Mouse (Mus musculus): Measurements from ENCODE around the gene Csnk1g2. TPM values are rescaled to one million over a fixed set of nuclear protein-coding genes. Genes with fewer than 3 reads are reported as not detected.
"Not testable (repeated sequence)": the region's sequence is repeated elsewhere in the genome, so short reads cannot be mapped to it uniquely, and the experiment has no call there.

Csnk1g2 gene
- total RNA-seq, 2 experiments from 2014 or later, result 31.4 to 50.1 TPM

DNA sequence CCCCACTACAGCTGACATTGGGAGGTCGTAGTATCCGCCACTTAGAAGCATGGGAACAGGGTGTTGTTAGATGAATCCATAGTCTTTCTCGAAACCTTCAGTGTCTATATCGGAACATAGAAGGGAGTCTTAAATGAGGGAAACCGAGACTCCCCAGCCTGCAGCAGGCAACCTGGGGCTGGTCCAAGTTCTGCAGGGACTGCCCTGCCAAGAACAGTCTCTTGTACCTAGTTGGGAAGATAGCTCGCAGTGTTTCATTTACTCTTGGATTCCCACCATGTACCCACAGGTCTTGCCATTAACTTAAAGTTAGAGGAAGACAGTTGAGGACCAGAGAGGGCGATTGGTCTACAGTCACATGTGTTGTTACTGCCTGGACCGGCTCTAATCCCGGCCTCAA, 2.3 kb upstream of the Csnk1g2 start:
- ATAC-seq (replicated peaks; ENCODE audit: low FRiP score, poor library complexity, severe bottlenecking), result no peak

DNA sequence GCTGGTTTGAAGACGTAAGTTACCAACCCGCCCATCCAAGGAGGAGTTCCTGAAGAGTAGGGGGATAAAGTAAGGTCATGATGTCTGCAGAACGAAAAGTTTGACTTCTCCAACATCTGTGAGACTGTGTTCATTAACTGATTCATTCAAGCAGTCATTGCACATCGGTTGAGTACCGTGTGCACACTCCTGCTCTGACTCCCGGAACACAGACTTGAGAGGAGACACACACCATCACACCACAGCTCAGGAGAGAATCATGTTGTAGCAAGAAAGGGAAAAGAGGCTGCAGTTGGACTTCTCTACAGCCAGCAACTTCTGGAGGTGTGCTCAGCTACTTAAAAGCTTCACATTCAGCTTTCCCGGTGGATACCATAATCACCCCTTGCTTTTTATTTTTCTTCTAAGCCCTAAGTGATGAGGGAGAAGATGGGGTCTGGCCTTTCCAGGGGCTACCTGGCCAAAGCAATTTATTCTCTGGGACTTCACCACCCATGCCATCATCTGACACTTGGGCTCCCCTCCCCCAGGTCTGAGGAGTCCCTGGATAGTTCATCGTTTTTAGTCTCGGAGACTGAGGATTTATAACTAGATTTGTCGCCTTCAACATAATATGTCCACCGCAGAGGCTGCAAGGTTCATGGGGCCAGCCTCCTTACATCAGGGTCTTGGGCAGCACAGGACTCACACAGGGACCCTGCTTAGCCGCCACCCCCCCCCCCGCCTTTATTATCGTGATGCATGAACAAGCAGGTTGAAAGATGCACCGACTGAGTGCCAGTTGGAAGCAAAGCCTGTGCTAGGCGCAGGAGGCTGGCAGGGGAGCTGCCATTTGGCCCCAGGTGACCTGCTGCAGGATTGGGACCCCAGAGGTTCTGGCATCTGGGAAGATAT, 1.6 kb upstream of the Csnk1g2 start:
- no peak for ATAC-seq (replicated peaks; ENCODE audit: low FRiP score, poor library complexity, severe bottlenecking)

DNA sequence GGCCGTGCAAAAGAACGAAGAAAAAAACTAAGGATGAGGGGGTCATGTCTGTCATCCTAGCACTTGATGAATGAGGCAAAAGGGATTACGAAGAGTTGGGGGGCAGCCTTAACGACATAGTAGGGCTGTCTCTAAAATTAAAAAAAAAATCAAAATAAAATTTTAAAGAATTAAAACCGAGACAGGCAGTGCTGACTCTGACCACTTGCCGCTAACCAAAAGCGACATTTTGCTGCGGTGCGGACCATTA, 1.0 kb upstream of the Csnk1g2 start:
- ATAC-seq (replicated peaks; ENCODE audit: low FRiP score, poor library complexity, severe bottlenecking), result no peak

DNA sequence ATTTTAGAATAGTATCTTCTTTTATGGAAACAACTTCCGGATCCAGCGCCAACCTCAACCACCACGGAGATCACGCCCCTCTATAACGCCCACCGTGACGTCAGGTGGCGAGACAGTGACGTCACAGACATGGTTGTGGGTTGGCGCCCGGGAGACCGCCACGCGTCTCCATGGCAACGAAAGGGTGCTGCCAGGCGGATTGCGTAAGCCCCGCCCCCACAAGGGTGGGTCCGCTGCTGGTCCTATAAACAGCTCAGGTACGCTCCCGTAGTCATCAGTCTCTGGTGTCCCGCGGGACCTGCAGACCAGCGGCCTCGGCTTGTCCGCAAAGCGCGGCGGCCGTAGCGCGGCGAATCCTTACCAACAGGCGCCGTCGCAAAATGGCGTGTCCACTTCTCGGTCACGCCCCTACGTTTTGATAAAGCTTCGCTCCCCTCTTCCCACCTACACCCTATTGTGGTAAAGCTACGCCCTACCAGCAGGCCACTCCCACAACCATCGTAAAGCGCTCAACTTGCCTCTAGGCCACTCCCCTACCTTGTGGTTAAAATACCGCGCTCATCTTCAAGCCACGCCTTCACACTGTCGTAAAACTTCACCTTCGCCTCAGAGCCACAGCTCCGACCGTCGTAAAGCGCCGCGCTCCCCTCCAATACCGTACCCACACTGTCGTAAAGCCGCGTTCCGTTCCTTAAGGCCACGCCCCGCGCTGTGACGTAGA, 538 bp upstream of the Csnk1g2 start:
- ATAC-seq (replicated peaks; ENCODE audit: low FRiP score, poor library complexity, severe bottlenecking), result peak; percentile 81

DNA sequence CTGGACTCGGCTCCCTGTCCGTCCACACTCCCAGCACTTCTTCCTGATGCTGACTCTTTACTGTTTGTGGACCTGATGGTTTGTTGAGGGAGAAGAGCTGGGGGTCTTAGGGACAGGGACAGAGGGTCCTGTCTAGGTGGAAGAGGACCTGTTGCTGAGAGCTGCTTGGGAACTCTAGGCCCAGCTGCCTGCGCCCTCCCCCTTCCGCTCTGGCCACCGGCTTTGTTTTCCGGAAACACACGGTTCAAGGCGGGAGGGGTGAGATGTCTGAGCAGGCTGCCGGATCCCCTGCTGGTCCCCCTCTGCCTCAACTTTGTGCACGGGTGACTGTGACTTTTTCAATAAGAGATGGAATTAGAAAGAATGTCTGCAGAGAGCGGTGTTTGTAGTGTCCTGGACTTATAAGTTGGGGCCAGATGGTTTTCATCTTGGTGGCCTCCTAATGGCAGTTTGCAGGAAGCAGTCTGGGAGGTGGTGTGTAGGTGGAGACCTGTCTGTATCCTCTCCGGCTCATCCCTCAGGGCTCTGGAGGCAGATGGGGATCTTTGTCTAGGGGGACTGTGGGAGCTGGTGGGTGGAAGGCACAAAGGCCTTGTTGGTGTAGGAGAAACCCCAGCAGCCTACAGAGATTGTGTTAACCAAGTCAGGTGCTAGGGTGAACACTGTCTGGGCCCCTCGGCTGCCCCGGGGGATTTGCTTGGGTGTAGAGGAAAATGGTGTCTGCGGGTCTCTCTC, 986 bp downstream of the Csnk1g2 start:
- ATAC-seq (replicated peaks; ENCODE audit: low FRiP score, poor library complexity, severe bottlenecking), result 0 out of 2 replicates have a peak, but pooled peaks have one; percentile 7

DNA sequence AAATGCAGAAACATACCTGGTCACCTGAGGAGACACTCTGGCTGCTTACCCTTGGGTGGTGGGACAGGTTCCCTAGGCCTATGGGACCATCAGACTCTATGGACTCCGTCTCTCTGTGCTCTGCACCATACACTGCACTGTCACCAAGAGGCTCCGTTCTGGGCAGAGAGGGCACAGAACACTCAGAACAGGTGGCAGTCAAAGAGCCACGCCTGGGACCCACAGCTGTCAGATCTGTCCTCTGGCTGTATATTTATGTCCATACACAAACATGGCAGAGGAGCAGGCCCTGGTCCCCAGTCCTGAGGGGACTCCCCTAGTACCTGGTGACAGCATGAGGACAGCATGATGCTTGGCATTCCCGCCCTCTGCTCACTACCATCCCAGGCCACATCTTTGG, 3.1 kb downstream of the Csnk1g2 start:
- ATAC-seq (replicated peaks; ENCODE audit: low FRiP score, poor library complexity, severe bottlenecking), result no peak

DNA sequence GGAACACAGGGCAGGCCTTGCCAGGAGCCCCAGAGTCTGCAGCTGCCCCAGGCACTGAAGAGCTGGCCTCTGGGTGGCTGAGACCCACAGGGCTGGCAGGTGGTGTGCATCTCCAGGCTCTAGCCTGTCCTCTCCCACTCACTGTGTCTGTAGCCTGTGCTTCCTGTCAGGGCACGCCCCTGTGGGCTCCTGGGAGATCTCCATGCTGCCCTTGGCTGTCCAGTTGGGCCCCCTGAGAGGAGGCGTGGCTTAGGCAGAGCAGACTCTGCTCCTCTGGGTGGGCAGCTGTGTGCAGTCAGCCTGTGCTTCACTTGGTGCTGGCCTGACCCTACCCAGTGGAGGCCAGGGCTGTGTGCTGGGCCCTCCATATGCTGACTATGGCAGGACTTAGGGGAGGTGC, 5.0 kb downstream of the Csnk1g2 start:
- no peak for ATAC-seq (replicated peaks; ENCODE audit: low FRiP score, poor library complexity, severe bottlenecking)

DNA sequence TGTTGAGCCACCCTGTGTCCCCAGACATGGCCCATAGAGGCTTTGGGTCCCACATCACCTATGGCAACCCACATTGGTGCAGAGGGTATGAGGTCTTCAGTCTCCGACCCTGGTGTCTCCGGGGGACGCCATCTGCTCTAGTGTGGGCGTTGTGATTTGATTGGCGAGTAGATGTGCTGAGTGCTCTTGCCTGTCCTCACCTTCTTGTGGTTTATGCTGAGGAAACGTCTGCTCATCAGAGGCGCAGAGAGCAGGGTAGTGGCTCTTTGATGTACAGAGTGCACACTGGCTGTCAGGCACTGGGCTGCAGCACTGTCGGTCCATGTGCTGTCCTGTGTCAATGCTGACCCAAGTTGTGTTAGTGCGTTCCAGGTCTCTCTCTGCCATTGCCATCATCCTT, 6.3 kb downstream of the Csnk1g2 start:
- no peak for ATAC-seq (replicated peaks; ENCODE audit: low FRiP score, poor library complexity, severe bottlenecking)

DNA sequence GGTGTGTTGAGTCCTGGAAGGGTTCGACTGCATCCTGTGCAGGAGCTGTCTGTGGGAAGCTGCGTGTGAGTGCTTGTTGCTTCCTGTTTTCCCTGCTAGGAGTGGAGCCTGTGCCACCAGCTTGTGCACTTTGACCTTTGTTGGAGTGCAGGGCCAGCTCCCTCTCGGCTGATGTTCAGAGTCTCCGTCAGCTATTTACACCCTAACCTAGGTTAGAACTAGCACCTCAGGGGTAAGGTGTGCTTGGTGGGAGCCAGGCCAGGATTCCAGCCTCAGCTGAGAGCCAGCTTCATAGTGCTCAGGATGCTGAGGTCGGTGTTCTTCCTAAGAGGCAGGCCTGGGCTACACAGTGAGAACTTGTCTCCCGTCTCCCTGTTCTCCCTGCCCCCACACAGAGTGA, 12.7 kb downstream of the Csnk1g2 start:
- ATAC-seq (replicated peaks; ENCODE audit: low FRiP score, poor library complexity, severe bottlenecking), result no peak

DNA sequence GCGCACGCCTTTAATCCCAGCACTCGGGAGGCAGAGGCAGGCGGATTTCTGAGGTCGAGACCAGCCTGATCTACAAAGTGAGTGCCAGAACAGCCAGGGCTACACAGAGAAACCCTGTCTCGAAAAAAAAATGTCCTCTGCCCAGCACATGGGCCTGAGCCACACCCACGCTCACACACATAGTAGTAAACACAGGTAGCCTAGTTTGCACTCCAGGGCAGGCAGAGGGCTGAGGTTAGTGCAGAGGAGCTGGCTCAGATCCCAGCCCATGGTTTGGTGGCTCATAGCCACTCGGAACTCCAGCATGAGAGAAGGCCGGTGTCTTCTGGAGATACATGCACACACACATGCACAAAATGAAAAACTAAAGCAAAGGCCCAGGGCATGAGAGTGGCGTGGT, 24.3 kb downstream of the Csnk1g2 start:
- no peak for ATAC-seq (replicated peaks; ENCODE audit: low FRiP score, poor library complexity, severe bottlenecking)

DNA sequence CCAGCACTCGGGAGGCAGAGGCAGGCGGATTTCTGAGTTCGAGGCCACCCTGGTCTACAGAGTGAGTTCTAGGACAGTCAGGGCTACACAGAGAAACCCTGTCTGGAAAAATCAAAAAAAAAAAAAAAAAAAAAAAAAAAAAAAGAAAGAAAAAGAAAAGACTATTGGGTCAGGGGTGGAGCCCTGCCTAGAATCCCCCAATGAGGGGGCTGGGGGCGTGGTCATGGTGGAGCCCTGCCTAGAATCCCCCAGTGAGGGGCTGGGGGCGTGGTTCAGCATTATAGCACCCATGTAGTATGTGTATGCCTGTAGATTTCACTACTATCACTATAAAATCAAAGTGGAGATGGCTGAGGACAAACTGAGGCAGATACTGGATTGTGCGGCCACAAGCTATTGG, 27.3 kb downstream of the Csnk1g2 start:
- not testable (repeated sequence) for ATAC-seq (replicated peaks; ENCODE audit: low FRiP score, poor library complexity, severe bottlenecking)

DNA sequence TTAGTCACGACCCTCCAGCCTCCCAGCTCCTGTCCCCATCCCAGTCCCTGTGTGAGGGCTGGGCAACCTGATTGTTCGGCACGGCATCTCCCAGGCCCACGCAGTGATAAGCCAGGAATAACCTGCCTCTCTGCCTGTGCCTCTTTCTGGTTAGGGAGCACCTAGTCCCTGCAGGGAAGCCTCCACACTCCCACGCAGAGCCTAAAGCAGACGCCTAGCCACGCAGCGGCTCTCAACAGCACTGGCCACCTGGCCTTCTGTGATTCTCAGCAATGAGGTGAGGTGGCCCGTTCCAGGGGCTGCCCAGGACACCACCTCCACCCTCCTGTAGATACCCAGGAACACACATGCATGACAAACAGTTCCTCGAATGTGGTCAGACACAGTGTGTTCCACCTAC, 27.8 kb downstream of the Csnk1g2 start:
- ATAC-seq (replicated peaks; ENCODE audit: low FRiP score, poor library complexity, severe bottlenecking), result no peak

DNA sequence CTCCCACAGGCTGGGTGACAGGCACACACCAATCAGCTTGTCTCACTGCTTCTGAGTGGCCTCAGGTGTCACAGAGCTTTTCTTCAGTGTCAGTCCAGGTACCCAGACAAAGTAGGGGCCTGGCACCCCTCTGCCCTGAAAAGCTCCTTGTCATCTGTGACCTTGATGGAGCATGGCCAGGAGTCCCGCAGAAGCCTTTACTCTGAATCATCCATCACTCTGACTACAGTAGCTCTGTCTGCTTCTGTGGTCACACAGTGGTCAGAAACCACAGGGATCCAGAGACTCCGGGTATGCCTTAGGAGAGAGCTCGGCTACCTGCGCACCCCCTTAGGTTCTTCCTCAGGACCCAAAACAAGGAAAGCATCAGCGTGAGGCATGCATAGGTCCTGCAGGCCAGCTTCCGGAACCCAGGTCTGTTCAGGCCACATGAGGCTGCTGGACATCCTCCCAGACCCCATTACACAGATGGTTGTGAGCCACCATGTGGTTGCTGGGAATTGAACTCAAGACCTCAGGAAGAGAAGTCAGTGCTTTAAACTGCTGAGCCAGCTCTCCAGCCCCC, 30.6 kb downstream of the Csnk1g2 start:
- ATAC-seq (replicated peaks; ENCODE audit: low FRiP score, poor library complexity, severe bottlenecking), result no peak

DNA sequence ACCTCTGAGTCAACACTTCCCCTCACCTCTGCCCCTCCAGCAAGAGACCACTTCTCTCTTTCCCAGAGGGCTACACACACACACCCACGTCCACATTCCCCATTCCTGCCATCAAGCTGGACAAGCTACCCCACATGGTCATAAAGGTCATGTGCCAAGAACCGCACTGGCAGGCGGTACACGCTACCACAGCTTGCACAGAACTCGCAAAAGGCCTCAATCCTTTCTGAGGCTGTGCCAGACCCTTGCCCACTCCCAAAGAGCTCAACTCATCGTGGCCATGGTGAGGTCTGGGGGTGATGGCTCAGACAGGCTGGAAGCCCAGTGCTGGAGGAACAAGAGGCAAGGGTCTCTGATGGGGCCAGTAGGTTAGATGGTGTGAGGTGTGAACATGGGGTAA, 32.2 kb downstream of the Csnk1g2 start:
- ATAC-seq (replicated peaks; ENCODE audit: low FRiP score, poor library complexity, severe bottlenecking), result no peak

DNA sequence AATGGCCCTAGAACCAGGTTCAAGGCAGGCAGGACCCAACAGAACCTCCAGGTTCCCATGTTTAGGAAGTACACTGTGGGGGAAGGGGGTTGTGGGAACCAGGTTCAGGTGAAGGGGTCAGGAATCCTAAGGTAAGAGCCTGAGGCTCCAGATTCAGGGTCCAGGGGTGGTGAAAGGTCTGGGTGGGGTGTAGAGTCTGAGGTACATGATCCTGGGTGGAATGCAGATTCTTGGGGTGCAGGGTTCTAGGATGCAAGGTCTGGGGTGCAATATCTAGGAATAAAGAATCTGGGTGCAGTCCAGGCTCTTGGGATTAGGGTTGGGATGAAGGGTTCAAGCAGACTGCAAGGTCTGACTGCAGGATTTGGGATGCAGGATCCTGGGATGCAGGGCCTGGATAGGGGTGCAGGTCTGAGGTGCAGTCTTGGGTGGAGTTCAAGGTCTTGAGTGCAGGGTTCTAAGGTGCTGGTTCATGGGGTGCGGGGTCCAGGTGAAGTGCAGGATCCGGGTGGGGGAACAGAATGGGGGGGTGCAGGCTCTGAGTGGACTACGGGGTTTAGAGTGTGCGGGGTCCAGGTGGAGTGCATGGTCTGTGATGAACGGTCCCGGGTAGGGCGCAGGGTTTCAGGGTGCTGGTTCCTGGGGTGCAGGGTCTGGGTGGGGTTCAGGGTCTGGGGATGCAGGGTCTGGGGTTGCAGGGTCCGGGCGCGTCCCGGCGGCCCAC, 32.9 kb downstream of the Csnk1g2 start:
- no peak for ATAC-seq (replicated peaks; ENCODE audit: low FRiP score, poor library complexity, severe bottlenecking)

DNA sequence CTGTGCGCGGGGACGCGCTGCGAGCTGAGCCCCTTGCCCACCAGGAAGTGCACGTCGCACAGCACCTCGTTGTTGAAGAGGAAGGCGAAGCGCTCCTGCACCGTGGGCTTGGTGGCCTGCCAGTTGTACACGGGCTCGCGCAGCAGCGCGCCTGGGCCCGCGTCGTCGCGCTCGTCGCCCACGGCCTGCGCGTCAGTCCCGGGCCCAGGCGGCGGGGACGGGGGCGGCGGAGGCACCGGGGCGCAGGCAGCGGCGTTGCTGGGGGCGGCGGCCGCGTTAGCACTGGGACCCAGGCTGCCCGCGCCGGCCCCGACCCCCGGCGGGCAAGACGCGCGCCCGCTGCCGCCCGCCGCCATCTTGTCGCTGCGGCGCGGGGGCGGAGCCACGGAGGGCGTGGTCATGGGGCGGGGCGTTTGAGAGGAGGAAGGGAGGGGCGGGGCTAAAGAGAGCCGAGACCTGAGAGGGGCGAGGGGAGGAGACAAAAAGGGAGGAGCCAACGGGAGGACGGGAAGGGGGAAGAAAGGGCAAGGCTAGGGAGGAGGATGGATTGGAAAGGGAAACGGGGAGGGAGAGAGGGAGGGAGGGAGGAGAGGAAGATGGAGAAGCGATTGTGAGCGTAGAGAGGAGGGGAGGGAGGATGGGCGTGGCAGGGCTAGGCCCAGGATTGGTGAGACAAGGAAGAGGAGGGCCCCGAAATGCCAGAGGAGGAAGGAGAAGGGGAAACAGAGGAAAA, 33.7 kb downstream of the Csnk1g2 start:
- ATAC-seq (replicated peaks; ENCODE audit: low FRiP score, poor library complexity, severe bottlenecking), result peak; percentile 67

DNA sequence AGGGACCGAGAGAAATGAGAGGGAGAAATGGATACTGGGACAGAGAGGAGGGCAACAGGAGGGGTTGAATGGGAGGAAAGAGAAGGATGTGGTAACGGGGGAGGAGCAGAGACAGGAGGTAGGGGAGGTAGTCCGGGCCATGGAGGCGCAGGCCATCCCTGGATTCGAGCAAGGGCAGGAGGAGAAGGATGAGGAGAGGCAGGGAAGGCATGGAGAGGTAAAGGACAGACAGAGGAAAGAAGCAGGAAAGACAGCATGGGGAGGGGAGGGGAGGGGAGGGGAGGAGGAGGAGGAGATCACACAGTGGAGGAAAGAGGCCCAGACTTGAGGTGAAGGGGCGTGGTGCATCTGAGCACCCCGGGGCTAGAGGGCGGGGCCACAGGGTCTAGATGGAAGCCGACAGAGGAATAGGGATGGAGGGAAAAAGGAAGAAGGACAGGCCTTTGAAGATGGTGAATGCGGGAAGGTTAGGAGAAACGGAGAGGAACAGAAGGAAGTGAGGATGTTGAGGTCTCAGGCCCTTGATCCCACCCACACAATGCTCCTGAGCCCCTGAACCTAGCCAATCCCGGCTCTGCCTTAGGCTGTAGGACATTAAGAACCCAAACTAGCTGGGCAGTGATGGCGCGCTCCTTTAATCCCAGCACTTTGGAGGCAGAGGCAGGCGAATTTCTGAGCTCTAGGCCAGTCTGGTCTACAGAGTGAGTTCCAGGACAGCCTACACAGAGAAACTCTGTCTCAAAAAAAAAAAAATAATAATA, 34.4 kb downstream of the Csnk1g2 start, which contains the start of gene Btbd2:
Gene Btbd2 (minus strand): TSS at position 209 of the 761 bp plus-strand sequence.
- peak; percentile 49; the same call in 1 of the 2 replicates for ATAC-seq (replicated peaks; ENCODE audit: low FRiP score, poor library complexity, severe bottlenecking)

DNA sequence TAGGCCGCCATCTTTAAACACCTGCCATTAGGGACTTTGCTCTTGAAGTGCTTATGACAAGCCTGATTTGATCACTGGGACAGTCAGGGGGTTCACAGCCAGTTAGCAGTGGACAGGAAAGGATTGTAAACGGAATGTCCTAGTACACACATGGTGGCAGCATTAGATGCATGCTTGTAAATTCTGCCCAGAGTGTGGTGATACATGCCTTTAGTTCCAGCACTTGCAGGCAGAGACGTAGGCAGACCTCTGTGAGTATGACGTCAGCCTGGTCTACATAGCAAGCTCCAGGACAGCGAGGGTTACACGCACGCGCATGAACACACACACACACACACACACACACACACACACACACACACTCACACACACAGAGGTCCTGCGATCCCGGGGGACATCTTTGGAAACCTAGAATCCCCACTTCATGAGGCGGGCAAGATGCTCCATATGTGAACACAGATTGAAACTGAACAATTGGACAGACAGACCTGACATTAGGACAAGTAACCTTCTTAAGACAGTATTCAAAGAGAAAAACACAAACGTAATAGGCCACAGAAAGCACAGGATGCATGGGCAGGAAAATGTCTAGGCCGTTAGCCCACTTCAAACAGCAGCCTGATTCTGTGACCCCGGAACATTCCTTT, 35.7 kb downstream of the Csnk1g2 start:
- ATAC-seq (replicated peaks; ENCODE audit: low FRiP score, poor library complexity, severe bottlenecking), result no peak

Measured in erythroid progenitor cell, adult 5-6 weeks (primary cell).